Mouse (Mus musculus) MEL (cell line): Measurements from ENCODE around the gene She. TPM values are rescaled to one million over a fixed set of nuclear protein-coding genes. Genes with fewer than 3 reads are reported as not detected.

Source experiments
- DNase-seq: peaks from one replicate; pipeline ENCODE4 v3.0.0; 2011; ENCODE audit warnings: low read depth, low spot score
- H3K27ac ChIP-seq: 2 replicates; pipeline ENCODE4 v1.5.1; 2012; ENCODE audit warnings: low read depth, mild to moderate bottlenecking, control low read depth, low read length, moderate library complexity; ENCODE audit not compliant: control insufficient read depth
- H3K27me3 ChIP-seq, 2 experiments: fragments of 150-350 bp in 1 of 2; sonication (generic) in 1 of 2; 2 replicates each; pipeline ENCODE4 v1.6.1; 2012; ENCODE audit warnings: low read length in 2 of 2, mild to moderate bottlenecking in 2 of 2, improper control_type of control experiment in 1 of 2, moderate library complexity in 1 of 2; ENCODE audit not compliant: insufficient read depth in 2 of 2, control insufficient read depth in 1 of 2
- H3K36me3 ChIP-seq, 2 experiments: 2 replicates each; pipeline ENCODE4 v1.6.1; 2012 to 2014; ENCODE audit warnings: low read length in 2 of 2, improper control_type of control experiment in 1 of 2, inconsistent platforms in 1 of 2, mild to moderate bottlenecking in 1 of 2; ENCODE audit not compliant: insufficient read depth in 2 of 2, control insufficient read depth in 1 of 2
- H3K4me1 ChIP-seq, 2 experiments: fragments of 150-350 bp in 1 of 2; sonication (generic) in 1 of 2; 2 replicates each; pipeline ENCODE4 v1.6.1; 2012; ENCODE audit warnings: low read length in 2 of 2, improper control_type of control experiment in 1 of 2, mild to moderate bottlenecking in 1 of 2; ENCODE audit not compliant: insufficient read depth in 2 of 2, control insufficient read depth in 1 of 2
- H3K4me3 ChIP-seq, 2 experiments: fragments of 150-350 bp in 1 of 2; sonication (generic) in 1 of 2; 2 replicates each; pipeline ENCODE4 v1.5.1; 2012; ENCODE audit warnings: low read depth in 2 of 2, low read length in 2 of 2, mild to moderate bottlenecking in 2 of 2, moderate library complexity in 2 of 2, control low read depth in 1 of 2, improper control_type of control experiment in 1 of 2; ENCODE audit not compliant: control insufficient read depth in 1 of 2, insufficient read depth in 1 of 2
- H3K79me2 ChIP-seq: 2 replicates; pipeline ENCODE4 v1.6.1; 2012; ENCODE audit warnings: mild to moderate bottlenecking, low read length, moderate library complexity; ENCODE audit not compliant: control insufficient read depth, poor library complexity, insufficient read depth
- H3K9ac ChIP-seq: 2 replicates; pipeline ENCODE4 v1.6.1; 2012; ENCODE audit warnings: low read depth, mild to moderate bottlenecking, control low read depth, low read length, moderate library complexity; ENCODE audit not compliant: control insufficient read depth, poor library complexity, severe bottlenecking
- H3K9me3 ChIP-seq: fragments of 150-350 bp; sonication (generic); replicated peaks from 2 replicates; pipeline ENCODE4 v1.6.1; 2012; ENCODE audit warnings: mild to moderate bottlenecking, low read length, improper control_type of control experiment, moderate library complexity; ENCODE audit not compliant: insufficient read depth
- BHLHE40 ChIP-seq: IDR thresholded peaks from 2 replicates; pipeline ENCODE4 v1.6.1; 2012; ENCODE audit warnings: low read depth, mild to moderate bottlenecking, inconsistent platforms, low read length, improper control_type of control experiment, borderline replicate concordance
- CHD2 ChIP-seq: IDR thresholded peaks from 2 replicates; pipeline ENCODE4 v1.6.1; 2011; ENCODE audit warnings: low read length, improper control_type of control experiment
- CTCF ChIP-seq, 3 experiments: IDR thresholded peaks in 2 of 3; conservative IDR thresholded peaks in 1 of 3; 2 replicates each; pipeline ENCODE4 v1.5.1; 2011 to 2012; ENCODE audit warnings: low read length in 3 of 3, low read depth in 2 of 3, mild to moderate bottlenecking in 2 of 3, improper control_type of control experiment in 1 of 3, inconsistent platforms in 1 of 3, mixed read lengths in 1 of 3, moderate library complexity in 1 of 3; ENCODE audit not compliant: control insufficient read depth in 1 of 3, insufficient read depth in 1 of 3, poor library complexity in 1 of 3, severe bottlenecking in 1 of 3
- E2F4 ChIP-seq: IDR thresholded peaks from 2 replicates; pipeline ENCODE4 v1.6.1; 2011; ENCODE audit warnings: low read depth, low read length, improper control_type of control experiment, borderline replicate concordance
- ELF1 ChIP-seq: IDR thresholded peaks from 2 replicates; pipeline ENCODE4 v1.6.1; 2014; ENCODE audit warnings: low read depth, mild to moderate bottlenecking, inconsistent platforms, low read length, improper control_type of control experiment, moderate library complexity
- EP300 ChIP-seq, 2 experiments: IDR thresholded peaks; 2 replicates each; pipeline ENCODE4 v1.6.1; 2011; ENCODE audit warnings: improper control_type of control experiment in 2 of 2, low read length in 2 of 2, low read depth in 1 of 2, mild to moderate bottlenecking in 1 of 2
- GATA1 ChIP-seq: IDR thresholded peaks from 2 replicates; pipeline ENCODE4 v1.6.1; 2011; ENCODE audit warnings: low read depth, low read length, improper control_type of control experiment
- JUND ChIP-seq: IDR thresholded peaks from 2 replicates; pipeline ENCODE4 v1.6.1; 2011; ENCODE audit warnings: low read depth, mild to moderate bottlenecking, improper control_type of control experiment, low read length
- KAT2A ChIP-seq: conservative IDR thresholded peaks from 2 replicates; pipeline ENCODE4 v1.6.1; 2012; ENCODE audit warnings: low read depth, low read length, improper control_type of control experiment, inconsistent platforms
- MAFK ChIP-seq: IDR thresholded peaks from 2 replicates; pipeline ENCODE4 v1.6.1; 2011; ENCODE audit warnings: low read depth, mild to moderate bottlenecking, low read length, improper control_type of control experiment, borderline replicate concordance
- MAZ ChIP-seq: IDR thresholded peaks from 2 replicates; pipeline ENCODE4 v1.6.1; 2012; ENCODE audit warnings: low read depth, mild to moderate bottlenecking, inconsistent platforms, low read length, improper control_type of control experiment
- MEF2A ChIP-seq: IDR thresholded peaks from 2 replicates; pipeline ENCODE4 v1.6.1; 2014; ENCODE audit warnings: low read depth, mild to moderate bottlenecking, inconsistent platforms, low read length, improper control_type of control experiment; ENCODE audit not compliant: poor library complexity, insufficient replicate concordance, severe bottlenecking; ENCODE audit errors: extremely low read depth
- MXI1 ChIP-seq: IDR thresholded peaks from 2 replicates; pipeline ENCODE4 v1.6.1; 2011; ENCODE audit warnings: mild to moderate bottlenecking, low read depth, low read length, improper control_type of control experiment
- MYB ChIP-seq: IDR thresholded peaks from 2 replicates; pipeline ENCODE4 v1.6.1; 2011; ENCODE audit warnings: mild to moderate bottlenecking, low read depth, low read length, improper control_type of control experiment
- MYC ChIP-seq: IDR thresholded peaks from 2 replicates; pipeline ENCODE4 v1.6.1; 2011; ENCODE audit warnings: low read depth, mild to moderate bottlenecking, low read length, improper control_type of control experiment, moderate library complexity
- NRF1 ChIP-seq: IDR thresholded peaks from 2 replicates; pipeline ENCODE4 v1.6.1; 2014; ENCODE audit warnings: low read depth, mild to moderate bottlenecking, inconsistent platforms, low read length, improper control_type of control experiment, moderate library complexity; ENCODE audit not compliant: poor library complexity, insufficient read depth, severe bottlenecking
- POLR2A ChIP-seq, 2 experiments: IDR thresholded peaks; 2 replicates each; pipeline ENCODE4 v1.6.1; 2011 to 2012; ENCODE audit warnings: low read length in 2 of 2, mild to moderate bottlenecking in 2 of 2, control low read depth in 1 of 2, improper control_type of control experiment in 1 of 2, low read depth in 1 of 2, moderate library complexity in 1 of 2; ENCODE audit not compliant: control insufficient read depth in 1 of 2, insufficient read depth in 1 of 2, poor library complexity in 1 of 2
- POLR2AphosphoS2 ChIP-seq: IDR thresholded peaks from 2 replicates; pipeline ENCODE4 v1.6.1; 2011; ENCODE audit warnings: low read length, improper control_type of control experiment
- POLR2AphosphoS5 ChIP-seq: IDR thresholded peaks from 2 replicates; pipeline ENCODE4 v1.6.1; 2012; ENCODE audit warnings: low read depth, borderline replicate concordance, mild to moderate bottlenecking, inconsistent platforms, low read length, moderate library complexity, mixed read lengths
- RAD21 ChIP-seq: IDR thresholded peaks from 2 replicates; pipeline ENCODE4 v1.6.1; 2011; ENCODE audit warnings: mild to moderate bottlenecking, low read depth, low read length, improper control_type of control experiment
- RCOR1 ChIP-seq: IDR thresholded peaks from 2 replicates; pipeline ENCODE4 v1.6.1; 2012; ENCODE audit warnings: low read depth, mild to moderate bottlenecking, inconsistent platforms, low read length, improper control_type of control experiment
- SMC3 ChIP-seq: IDR thresholded peaks from 2 replicates; pipeline ENCODE4 v1.6.1; 2011; ENCODE audit warnings: low read depth, low read length, improper control_type of control experiment
- TAL1 ChIP-seq: IDR thresholded peaks from 2 replicates; pipeline ENCODE4 v1.6.1; 2012; ENCODE audit warnings: mild to moderate bottlenecking, inconsistent platforms, low read length, moderate library complexity, mixed read lengths
- TBP ChIP-seq: IDR thresholded peaks from 2 replicates; pipeline ENCODE4 v1.8.0; 2011; ENCODE audit warnings: low read depth, low read length, improper control_type of control experiment
- TCF12 ChIP-seq: IDR thresholded peaks from 2 replicates; pipeline ENCODE4 v1.6.1; 2014; ENCODE audit warnings: low read depth, mild to moderate bottlenecking, inconsistent platforms, low read length, improper control_type of control experiment, moderate library complexity
- ZC3H11A ChIP-seq: IDR thresholded peaks from 2 replicates; pipeline ENCODE4 v1.6.1; 2012; ENCODE audit warnings: low read depth, mild to moderate bottlenecking, inconsistent platforms, low read length, improper control_type of control experiment
- ZKSCAN1 ChIP-seq: IDR thresholded peaks from 2 replicates; pipeline ENCODE4 v1.6.1; 2012; ENCODE audit warnings: low read depth, mild to moderate bottlenecking, inconsistent platforms, low read length, improper control_type of control experiment, moderate library complexity
- ZMIZ1 ChIP-seq: IDR thresholded peaks from 2 replicates; pipeline ENCODE4 v1.6.1; 2012; ENCODE audit warnings: low read depth, mild to moderate bottlenecking, inconsistent platforms, low read length, improper control_type of control experiment, moderate library complexity
- ZNF384 ChIP-seq: IDR thresholded peaks from 2 replicates; pipeline ENCODE4 v1.6.1; 2012; ENCODE audit warnings: low read depth, mild to moderate bottlenecking, inconsistent platforms, low read length, improper control_type of control experiment
- polyA plus RNA-seq, 2 experiments: library from polyadenylated mRNA; stranded (reverse) in 1 of 2; unstranded in 1 of 2; fragments of >175 nt in 1 of 2; fragments of >200 nt in 1 of 2; gene quantifications; 2 replicates each; pipeline versions ENCODE4 v1.2.1 to v1.2.4; 2012; ENCODE audit warnings: low replicate concordance in 2 of 2, low read depth in 1 of 2; ENCODE audit not compliant: insufficient read length in 2 of 2, insufficient read depth in 1 of 2, missing spikeins in 1 of 2
- total RNA-seq: library from RNA; depleted of rRNA; stranded (reverse); fragments of 300-350 nt; gene quantifications from 2 replicates; pipeline ENCODE4 v1.2.3, GENCODE M21; 2012

Gene She
- total and polyA plus RNA-seq, 3 experiments: 3.3 to 3.5 TPM; not detected in 1

GRCm38 (mm10) chr3:89870472-89871271 is 39.5 kb downstream of the She start:
- no peaks in the 10 kb centered on the region for H3K27me3 ChIP-seq
- TF ChIP-seq MYB: no peak
- H3K4me1 ChIP-seq: peaks cover 9 to 32% of the 10 kb centered on the region in 2 experiments
- no peak overlapping the region for H3K9ac ChIP-seq
- H3K9me3 ChIP-seq: no peaks in the 10 kb centered on the region
- peak; percentile 28 for DNase-seq
- H3K36me3 ChIP-seq: peaks cover 0 to 27% of the 10 kb centered on the region in 2 experiments; a peak in 2 of 4 replicates
- H3K4me3 ChIP-seq: no peak overlapping the region
- H3K27ac ChIP-seq: peak overlapping the region; percentile 39
- H3K79me2 ChIP-seq: no peaks in the 10 kb centered on the region

- H3K4me1 ChIP-seq: peaks cover 9 to 32% of the 10 kb centered on the region in 2 experiments
- no peaks in the 10 kb centered on the region for H3K27me3 ChIP-seq
- TF ChIP-seq MAZ (0 out of 2 replicates have a peak, but pooled peaks have one; percentile 12), CTCF (IDR thresholded peaks at IDR 0.05 in 2 of 3, conservative IDR thresholded peaks at IDR 0.05 in 1 of 3; ENCODE audit: control insufficient read depth in 1 of 3, insufficient read depth in 1 of 3, low read depth in 2 of 3, low read length in 3 of 3, poor library complexity in 1 of 3, severe bottlenecking in 1 of 3) (no peak), ZMIZ1 (no peak), MAFK (no peak), NRF1 (no peak), E2F4 (no peak), GATA1 (no peak), MEF2A (no peak), CHD2 (no peak), TCF12 (no peak), ZC3H11A (no peak), POLR2A (IDR thresholded peaks at IDR 0.05; ENCODE audit: control insufficient read depth in 1 of 2, insufficient read depth in 1 of 2, low read depth in 1 of 2, low read length in 2 of 2, poor library complexity in 1 of 2) (no peak), SMC3 (no peak), POLR2AphosphoS5 (no peak), POLR2AphosphoS2 (no peak), MXI1 (no peak), RAD21 (no peak), ZKSCAN1 (no peak), MYB (no peak), TBP (peak; percentile 28; the same call in 1 of the 2 replicates), ELF1 (no peak), BHLHE40 (peak; percentile 76), EP300 (IDR thresholded peaks at IDR 0.05; ENCODE audit: low read depth in 1 of 2, low read length in 2 of 2) (peak; percentile 8 to 50; a peak in 2 of 4 replicates), JUND (no peak), MYC (no peak), ZNF384 (peak; percentile 92), TAL1 (no peak), RCOR1 (peak; percentile 54; the same call in 1 of the 2 replicates), KAT2A (no peak)
These were observed 40.3 kb downstream of the She start for GRCm38 (mm10) chr3:89871339-89871914.

More at GRCm38 (mm10) chr3:89871339-89871914, 40.3 kb downstream of the She start:
- Histone ChIP-seq H3K36me3 (peaks cover 0 to 27% of the 10 kb centered on the region in 2 experiments; a peak in 2 of 4 replicates), H3K79me2 (no peaks in the 10 kb centered on the region), H3K4me3 (no peak overlapping the region), H3K9me3 (no peaks in the 10 kb centered on the region), H3K27ac (peak overlapping the region; percentile 39), H3K9ac (no peak overlapping the region)
- peak; percentile 63 for DNase-seq
